In the genomic region with DNA sequence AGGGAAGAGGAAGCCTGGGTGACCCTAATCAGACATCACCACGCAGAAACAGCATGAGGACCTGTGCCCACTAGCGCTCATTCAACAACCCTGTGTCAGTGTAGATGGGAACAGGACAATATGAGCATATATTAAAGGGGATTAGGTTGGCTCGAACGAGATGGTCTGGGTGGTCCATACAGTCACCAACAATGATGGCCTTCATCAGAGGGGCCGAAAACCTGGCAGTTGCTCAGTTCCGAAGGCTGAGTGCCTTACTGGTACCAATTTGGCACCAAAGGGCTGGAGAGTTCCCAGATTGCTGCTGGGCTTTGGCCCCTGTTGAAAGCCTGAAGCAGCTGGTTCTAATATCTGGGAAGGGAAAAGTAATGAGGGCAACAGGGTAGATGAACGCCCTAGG, we compare ENCODE assay signal across 18 mouse cellular contexts. TPM values are rescaled to one million over a fixed set of nuclear protein-coding genes. Genes with fewer than 3 reads are reported as not detected.
DNase-seq lines count a peak whose midpoint lies in the region; ATAC-seq and TF ChIP-seq lines count a peak whose summit lies in the region.
"Had no signal": no experiment of that assay in that cellular context is flagged by ENCODE, and none has a peak within 500 bp of the region (broad histone marks: within the 10 kb centered on the region; RNA-seq: fewer than 3 reads in every experiment).

No protein-coding gene starts in this region.

- no peaks in the 10 kb centered on the region for H3K4me1 ChIP-seq in midbrain, embryonic 15.5 days
- H3K4me1 ChIP-seq in midbrain, embryonic 14.5 days (ENCODE audit: control insufficient read depth, insufficient read depth, low read length): no peaks in the 10 kb centered on the region
- H3K4me1 ChIP-seq: liver, embryonic 13.5 days; stomach, embryonic 15.5 days had no signal

- no peaks in the 10 kb centered on the region for H3K36me3 ChIP-seq in midbrain, embryonic 15.5 days (replicated peaks)
- H3K36me3 ChIP-seq in midbrain, embryonic 14.5 days (ENCODE audit: control insufficient read depth, insufficient read depth, low read length): no peaks in the 10 kb centered on the region
- H3K36me3 ChIP-seq: liver, embryonic 13.5 days; stomach, embryonic 15.5 days had no signal

- DNase-seq in frontal cortex, postnatal 25 days (ENCODE audit: low spot score in 2 of 2): no peak
- no peak for DNase-seq in midbrain, embryonic 14.5 days
- DNase-seq in cerebellum, postnatal 14 days: peak; percentile 76 to 82
- peak; percentile 30 to 32 for DNase-seq in layer of hippocampus, adult 2 months (ENCODE audit: low spot score in 2 of 2)
- no peak for DNase-seq in neural tube, embryonic 10.5 days (ENCODE audit: extremely low spot score, low spot score)
- no peak for DNase-seq in urinary bladder, postnatal 14 days (ENCODE audit: low spot score)
- DNase-seq: gastrocnemius, postnatal 10 days; heart, postnatal 14 days; kidney, adult 8-10 months; liver, embryonic 13.5 days; thymus, postnatal 14 days had no signal

- TF ChIP-seq CTCF in layer of hippocampus, adult 2 months (conservative IDR thresholded peaks at IDR 0.05): no peak

- H3K9ac ChIP-seq in midbrain, embryonic 15.5 days: no peak overlapping the region
- H3K9ac ChIP-seq in midbrain, embryonic 14.5 days (replicated peaks; ENCODE audit: low read length): no peak overlapping the region
- H3K9ac ChIP-seq: liver, embryonic 13.5 days; stomach, embryonic 15.5 days had no signal

- H3K27me3 ChIP-seq in midbrain, embryonic 15.5 days (replicated peaks): peaks cover 16% of the 10 kb centered on the region
- H3K27me3 ChIP-seq in midbrain, embryonic 14.5 days (ENCODE audit: control insufficient read depth, insufficient read depth, low read length): peaks cover 4% of the 10 kb centered on the region; the same call in 1 of the 2 replicates
- H3K27me3 ChIP-seq: liver, embryonic 13.5 days had no signal

- 78% methylated on average over 7 of the region's 7 CpGs for WGBS in midbrain, embryonic 15.5 days
- WGBS in midbrain, embryonic 14.5 days: 70% methylated on average over 7 of the region's 7 CpGs

- H3K27ac ChIP-seq in midbrain, embryonic 15.5 days: no peak overlapping the region
- H3K27ac ChIP-seq in midbrain, embryonic 14.5 days (replicated peaks; ENCODE audit: low read depth, low read length): no peak overlapping the region
- no peak overlapping the region for H3K27ac ChIP-seq in layer of hippocampus, adult 2 months
- H3K27ac ChIP-seq: liver, embryonic 13.5 days; stomach, embryonic 15.5 days had no signal

- 0 out of 2 replicates have a peak, but pooled peaks have one; percentile 45 for ATAC-seq in frontal cortex, adult (ENCODE audit: low TSS enrichment)
- peak; percentile 34; the same call in 1 of the 2 replicates for ATAC-seq in midbrain, embryonic 15.5 days (replicated peaks)
- no peak for ATAC-seq in midbrain, embryonic 14.5 days (ENCODE audit: low FRiP score, low TSS enrichment)
- ATAC-seq: lung, postnatal 0 days had no signal

- no peaks in the 10 kb centered on the region for H3K9me3 ChIP-seq in midbrain, embryonic 15.5 days
- H3K9me3 ChIP-seq in midbrain, embryonic 14.5 days (ENCODE audit: control insufficient read depth, low read length): no peaks in the 10 kb centered on the region
- H3K9me3 ChIP-seq: liver, embryonic 13.5 days; stomach, embryonic 15.5 days had no signal

- no peak overlapping the region for H3K4me2 ChIP-seq in midbrain, embryonic 15.5 days
- H3K4me2 ChIP-seq in midbrain, embryonic 14.5 days (ENCODE audit: low read length): no peak overlapping the region
- H3K4me2 ChIP-seq: liver, embryonic 13.5 days; stomach, embryonic 15.5 days had no signal

- no peak overlapping the region for H3K4me3 ChIP-seq in midbrain, embryonic 15.5 days
- H3K4me3 ChIP-seq in midbrain, embryonic 14.5 days (replicated peaks; ENCODE audit: low read depth, low read length): no peak overlapping the region
- no peak overlapping the region for H3K4me3 ChIP-seq in layer of hippocampus, adult 2 months
- H3K4me3 ChIP-seq: liver, embryonic 13.5 days; stomach, embryonic 15.5 days had no signal

RNA-seq across cellular contexts. Expression of a gene that starts 25.4 kb away (rescaled TPM):
- polyA plus RNA-seq in midbrain, embryonic 15.5 days (2015; fragmentation: Nextera tagmentation; extraction: Ambion mirVana): 0.39 and 0.70 TPM in 2 replicates
- 0.33 and 0.55 TPM in 2 replicates for polyA plus RNA-seq in midbrain, embryonic 14.5 days (2014; fragmentation: Nextera tagmentation; extraction: Ambion mirVana)
- total RNA-seq in layer of hippocampus, adult 2 months (2021): not detected
- total RNA-seq: gastrocnemius, postnatal 10 days; heart, postnatal 14 days; megakaryocyte-erythroid progenitor cell, adult 5-6 weeks had no signal
- polyA plus RNA-seq: limb, embryonic 11.5 days; lung, postnatal 0 days; small intestine, adult 2 months; stomach, embryonic 15.5 days had no signal

Comparison
In these comparisons a context has a peak if more than half of its experiments do, and no peak if none do; other contexts are left out.
1. DNase-seq: peak in cerebellum, postnatal 14 days (2 of 2) and layer of hippocampus, adult 2 months (2 of 2); none in frontal cortex, postnatal 25 days (0 of 2), midbrain, embryonic 14.5 days (single experiment), neural tube, embryonic 10.5 days (single experiment) and urinary bladder, postnatal 14 days (single experiment).